Mouse (Mus musculus): ENCODE data around the gene Map2k4.

DNA sequence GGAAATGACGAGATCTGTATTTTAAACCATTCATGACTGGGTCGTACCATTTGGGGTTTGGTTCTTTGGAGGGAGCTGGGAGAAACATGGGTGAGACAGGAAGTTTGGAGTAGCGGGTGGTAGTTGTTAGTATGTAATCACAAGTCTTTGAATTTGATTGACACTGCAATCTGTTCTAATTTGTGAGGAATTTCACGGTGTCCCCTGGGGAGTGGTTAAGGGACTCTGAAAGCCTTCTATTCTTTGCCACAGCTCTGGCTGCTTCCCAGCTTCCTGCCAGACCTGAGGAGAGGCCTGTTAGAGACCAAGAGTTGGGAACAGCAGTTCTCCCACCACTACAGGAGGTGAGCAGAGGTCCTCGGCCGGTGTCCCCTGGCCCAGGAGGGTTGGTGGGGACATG is 28.1 kb upstream of the Map2k4 start:
- TF ChIP-seq CTCF (IDR thresholded peaks at IDR 0.05; ENCODE audit: insufficient read depth, low read length) (no peak), POLR2A (IDR thresholded peaks at IDR 0.05; ENCODE audit: borderline replicate concordance, extremely low read depth, low read depth, low read length) (no peak)

Data from lung, adult 2 months (tissue).